In the genomic region with DNA sequence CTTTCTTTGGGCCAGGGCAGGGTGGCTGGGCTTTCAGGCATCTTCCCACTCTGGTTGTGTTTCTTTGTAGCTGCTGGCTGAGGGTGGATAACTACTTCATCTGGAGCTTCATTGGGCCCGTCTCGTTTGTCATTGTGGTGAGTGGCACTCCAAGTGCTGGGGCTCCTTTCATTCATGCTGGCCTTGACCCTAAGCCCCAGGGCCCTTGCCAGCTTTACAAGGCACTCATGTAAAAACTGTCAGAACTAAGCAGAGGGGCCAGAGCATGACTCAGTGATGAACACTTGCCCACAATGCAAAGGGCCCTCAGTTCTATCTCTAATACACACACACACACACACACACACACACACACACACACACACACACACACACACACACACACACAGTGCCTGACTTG, we compare ENCODE assay signal across 10 mouse cellular contexts. TPM values are rescaled to one million over a fixed set of nuclear protein-coding genes. Genes with fewer than 3 reads are reported as not detected.
DNase-seq lines count a peak whose midpoint lies in the region.
"Had no signal": no experiment of that assay in that cellular context is flagged by ENCODE, and none has a peak within 500 bp of the region (broad histone marks: within the 10 kb centered on the region; RNA-seq: fewer than 3 reads in every experiment).

No protein-coding gene starts in this region.

- intact Hi-C loops in heart, postnatal 14 days (cut with DNase I): no loop called here

- DNase-seq in adrenal gland, adult 2 months: peak; percentile 66
- no peak for DNase-seq in adrenal gland, postnatal 4 days (ENCODE audit: low spot score in 2 of 2)
- DNase-seq in adrenal gland, postnatal 25 days: peak; percentile 38
- DNase-seq in adrenal gland, postnatal 10 days: no peak
- peak; percentile 84 for DNase-seq in heart, adult 11 months
- no peak for DNase-seq in heart, postnatal 14 days
- peak; percentile 52 to 63 for DNase-seq in adrenal gland, postnatal 36 days
- no peak for DNase-seq in thymus, postnatal 0 days (ENCODE audit: low spot score)
- DNase-seq: cerebellum, adult 9-10 months; forebrain, postnatal 0 days had no signal

RNA-seq across cellular contexts. Expression of gene Gm10644, which starts 20.0 kb away (rescaled TPM):
- total RNA-seq in adrenal gland, adult 2 months (2021): 1 to 10 TPM; 1.7 to 1.9 TPM
- 2.5 and 3.7 TPM in 2 replicates for polyA plus RNA-seq in adrenal gland, adult 2 months (2012; rRNA removed)
- total RNA-seq in adrenal gland, postnatal 4 days (2021): under 1 TPM; 0.62 to 0.70 TPM
- total RNA-seq in adrenal gland, postnatal 25 days (2021): 2.1 and 3.2 TPM in 2 replicates
- under 1 TPM; 0.51 to 0.88 TPM for total RNA-seq in adrenal gland, postnatal 10 days (2021)
- total RNA-seq in heart, postnatal 14 days (2021): under 1 TPM; 0.22 to 0.91 TPM
- total RNA-seq in adrenal gland, postnatal 36 days (2021): 1 to 10 TPM in 1 of 2 experiments, under 1 TPM in 1; 0.46 to 1.9 TPM
- polyA plus RNA-seq in thymus, postnatal 0 days (2015; fragmentation: Nextera tagmentation; extraction: Ambion mirVana): 0.10 and 0.18 TPM in 2 replicates

RNA-seq across cellular contexts. Expression of gene Asf1b, which starts 20.3 kb away (rescaled TPM):
- 1 to 10 TPM; 2.5 to 3.4 TPM for total RNA-seq in adrenal gland, adult 2 months (2021)
- polyA plus RNA-seq in adrenal gland, adult 2 months (2012; rRNA removed): 13.6 and 15.4 TPM in 2 replicates
- total RNA-seq in adrenal gland, postnatal 4 days (2021): 10 to 100 TPM; 16.9 to 20.1 TPM
- 6.0 and 7.2 TPM in 2 replicates for total RNA-seq in adrenal gland, postnatal 25 days (2021)
- total RNA-seq in adrenal gland, postnatal 10 days (2021): 10 to 100 TPM in 1 of 2 experiments, 1 to 10 TPM in 1; 9.2 to 12.1 TPM
- 1 to 10 TPM; 2.8 to 4.4 TPM for total RNA-seq in heart, postnatal 14 days (2021)
- 1 to 10 TPM; 3.4 to 4.5 TPM for total RNA-seq in adrenal gland, postnatal 36 days (2021)
- 117 and 135 TPM in 2 replicates for polyA plus RNA-seq in thymus, postnatal 0 days (2015; fragmentation: Nextera tagmentation; extraction: Ambion mirVana)

RNA-seq across cellular contexts. Expression of gene Adgrl1, which starts 35.1 kb away (rescaled TPM):
- 10 to 100 TPM; 58.4 to 97.0 TPM for total RNA-seq in adrenal gland, adult 2 months (2021)
- 101 and 112 TPM in 2 replicates for polyA plus RNA-seq in adrenal gland, adult 2 months (2012; rRNA removed)
- 100 to 1,000 TPM; 103 to 109 TPM for total RNA-seq in adrenal gland, postnatal 4 days (2021)
- total RNA-seq in adrenal gland, postnatal 25 days (2021): 73.5 and 114 TPM in 2 replicates
- 10 to 100 TPM; 48.7 to 60.4 TPM for total RNA-seq in adrenal gland, postnatal 10 days (2021)
- total RNA-seq in heart, postnatal 14 days (2021): 10 to 100 TPM; 21.1 to 21.6 TPM
- total RNA-seq in adrenal gland, postnatal 36 days (2021): 10 to 100 TPM; 62.4 to 73.4 TPM
- 7.8 and 14.3 TPM in 2 replicates for polyA plus RNA-seq in thymus, postnatal 0 days (2015; fragmentation: Nextera tagmentation; extraction: Ambion mirVana)

RNA-seq across cellular contexts. Expression of gene Prkaca, which starts 37.8 kb away (rescaled TPM):
- total RNA-seq in adrenal gland, adult 2 months (2021): 100 to 1,000 TPM; 269 to 327 TPM
- 125 and 154 TPM in 2 replicates for polyA plus RNA-seq in adrenal gland, adult 2 months (2012; rRNA removed)
- total RNA-seq in adrenal gland, postnatal 4 days (2021): 100 to 1,000 TPM; 225 to 237 TPM
- total RNA-seq in adrenal gland, postnatal 25 days (2021): 284 and 302 TPM in 2 replicates
- total RNA-seq in adrenal gland, postnatal 10 days (2021): 100 to 1,000 TPM; 253 to 325 TPM
- 100 to 1,000 TPM; 386 to 395 TPM for total RNA-seq in heart, postnatal 14 days (2021)
- total RNA-seq in adrenal gland, postnatal 36 days (2021): 100 to 1,000 TPM; 234 to 305 TPM
- polyA plus RNA-seq in thymus, postnatal 0 days (2015; fragmentation: Nextera tagmentation; extraction: Ambion mirVana): 64.2 and 65.8 TPM in 2 replicates

Comparison
In these comparisons a context has a peak if more than half of its experiments do, and no peak if none do; other contexts are left out.
1. DNase-seq: peak in adrenal gland, adult 2 months (single experiment), adrenal gland, postnatal 25 days (single experiment), heart, adult 11 months (single experiment) and adrenal gland, postnatal 36 days (2 of 2); none in adrenal gland, postnatal 4 days (0 of 2), adrenal gland, postnatal 10 days (single experiment), heart, postnatal 14 days (0 of 2) and thymus, postnatal 0 days (single experiment).